In the genomic region with DNA sequence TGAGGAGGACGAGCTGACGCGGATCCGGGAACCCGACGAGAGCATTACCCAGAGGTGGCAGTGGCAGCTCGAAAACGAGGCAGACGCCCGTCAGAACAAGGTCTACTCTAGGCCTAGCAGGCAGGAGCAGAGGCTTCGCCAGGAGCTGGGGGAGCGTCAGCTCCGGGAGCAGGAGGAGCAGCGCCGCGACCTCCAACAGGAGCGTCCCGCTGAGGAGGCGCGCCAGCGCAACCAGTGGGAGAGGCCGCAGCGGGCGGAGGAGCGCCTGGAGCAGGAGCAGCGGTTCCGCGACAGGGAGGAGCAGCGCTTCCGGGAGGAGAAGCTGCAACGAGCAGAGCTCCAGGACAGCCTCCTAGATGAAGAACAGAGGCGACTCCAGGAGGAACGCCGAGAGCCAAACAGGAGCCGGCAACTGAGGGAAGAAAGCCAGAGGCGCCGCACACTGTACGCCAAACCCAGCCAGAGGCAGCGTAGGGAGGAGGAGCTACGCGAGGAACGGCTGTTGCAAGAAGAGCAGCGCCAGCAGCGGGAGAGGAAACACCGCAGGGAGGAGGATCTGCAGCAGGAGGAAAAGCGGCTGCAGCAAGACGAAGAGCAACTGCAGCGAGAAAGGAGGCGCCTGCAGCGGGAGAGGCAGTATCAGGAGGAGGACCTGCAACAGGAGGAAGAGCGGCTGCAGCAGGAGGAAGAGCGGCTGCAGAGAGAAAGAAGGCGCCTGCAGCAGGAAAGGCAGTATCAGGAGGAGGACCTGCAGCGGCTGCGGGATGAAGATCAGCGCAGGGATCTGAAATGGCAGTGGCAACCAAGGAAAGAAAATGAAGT, we compare ENCODE assay signal across 8 mouse cellular contexts. TPM values are rescaled to one million over a fixed set of nuclear protein-coding genes. Genes with fewer than 3 reads are reported as not detected.
DNase-seq lines count a peak whose midpoint lies in the region; ATAC-seq and TF ChIP-seq lines count a peak whose summit lies in the region.

No protein-coding gene starts in this region.

- no peaks in the 10 kb centered on the region for H3K9me3 ChIP-seq in forebrain, embryonic 15.5 days
- H3K9me3 ChIP-seq in liver, embryonic 15.5 days (replicated peaks): no peaks in the 10 kb centered on the region
- no peaks in the 10 kb centered on the region for H3K9me3 ChIP-seq in neural tube, embryonic 11.5 days (ENCODE audit: control insufficient read depth, low read length)

- no peak overlapping the region for H3K27ac ChIP-seq in bone marrow macrophage, adult 2 months (ENCODE audit: insufficient read depth, low read depth, low read length)
- H3K27ac ChIP-seq in forebrain, embryonic 15.5 days (replicated peaks): peak overlapping the region; percentile 60
- H3K27ac ChIP-seq in liver, embryonic 15.5 days (replicated peaks): no peak overlapping the region
- no peak overlapping the region for H3K27ac ChIP-seq in neural tube, embryonic 11.5 days (ENCODE audit: low read depth, low read length)
- H3K27ac ChIP-seq in thymus, adult 2 months (ENCODE audit: control insufficient read depth, insufficient read depth, low read length): no peak overlapping the region

- H3K4me1 ChIP-seq in bone marrow macrophage, adult 2 months (ENCODE audit: control insufficient read depth, insufficient read depth, low read length): peaks cover 6% of the 10 kb centered on the region; the same call in 1 of the 2 replicates
- peaks cover 34% of the 10 kb centered on the region for H3K4me1 ChIP-seq in forebrain, embryonic 15.5 days
- peaks cover 12% of the 10 kb centered on the region for H3K4me1 ChIP-seq in liver, embryonic 15.5 days (replicated peaks)
- peaks cover 5% of the 10 kb centered on the region; the same call in 1 of the 2 replicates for H3K4me1 ChIP-seq in neural tube, embryonic 11.5 days (ENCODE audit: control insufficient read depth, insufficient read depth, low read length)
- peaks cover 11% of the 10 kb centered on the region for H3K4me1 ChIP-seq in thymus, adult 2 months (replicated peaks; ENCODE audit: control insufficient read depth, insufficient read depth, low read length)

- H3K79me3 ChIP-seq in C2C12 (ENCODE audit: low read depth): no peaks in the 10 kb centered on the region

- no peak for TF ChIP-seq POLR2A in bone marrow macrophage, adult 2 months (IDR thresholded peaks at IDR 0.05; ENCODE audit: borderline replicate concordance, low read depth, low read length)
- TF ChIP-seq POLR2A in thymus, adult 2 months (IDR thresholded peaks at IDR 0.05; ENCODE audit: control insufficient read depth, extremely low read depth, insufficient read depth, low read length, poor library complexity): 0 out of 2 replicates have a peak, but pooled peaks have one; percentile 22

- no peaks in the 10 kb centered on the region for H3K79me2 ChIP-seq in C2C12 (ENCODE audit: control insufficient read depth, insufficient read depth)

- intact Hi-C loops in heart, postnatal 10 days (cut with DNase I): loop anchor here (2.0 kb wide), 1 partner anchor 76 kb away; the partner anchor contains the start of gene S100a11

- peak overlapping the region; percentile 47 for H3K9ac ChIP-seq in forebrain, embryonic 15.5 days (replicated peaks)
- H3K9ac ChIP-seq in liver, embryonic 15.5 days: no peak overlapping the region
- peak overlapping the region; percentile 55 for H3K9ac ChIP-seq in neural tube, embryonic 11.5 days (ENCODE audit: low read length)

- H3K4me3 ChIP-seq in C2C12 (ENCODE audit: insufficient read depth, poor library complexity, severe bottlenecking): peak overlapping the region; percentile 25
- H3K4me3 ChIP-seq in bone marrow macrophage, adult 2 months (ENCODE audit: insufficient read depth, low read length): peak overlapping the region; percentile 58
- peak overlapping the region; percentile 53 for H3K4me3 ChIP-seq in forebrain, embryonic 15.5 days
- peak overlapping the region; percentile 53 for H3K4me3 ChIP-seq in liver, embryonic 15.5 days (replicated peaks)
- H3K4me3 ChIP-seq in neural tube, embryonic 11.5 days (ENCODE audit: low read depth, low read length): peak overlapping the region; percentile 39
- H3K4me3 ChIP-seq in thymus, adult 2 months (ENCODE audit: control insufficient read depth, insufficient read depth, low read length): peak overlapping the region; percentile 37

- H3K36me3 ChIP-seq in C2C12 (ENCODE audit: control insufficient read depth, insufficient read depth): no peaks in the 10 kb centered on the region
- H3K36me3 ChIP-seq in forebrain, embryonic 15.5 days: no peaks in the 10 kb centered on the region
- H3K36me3 ChIP-seq in liver, embryonic 15.5 days (replicated peaks): no peaks in the 10 kb centered on the region
- H3K36me3 ChIP-seq in neural tube, embryonic 11.5 days (ENCODE audit: control insufficient read depth, insufficient read depth, low read length): no peaks in the 10 kb centered on the region
- H3K36me3 ChIP-seq in thymus, adult 2 months (ENCODE audit: control insufficient read depth, insufficient read depth, low read length): no peaks in the 10 kb centered on the region

- H3K27me3 ChIP-seq in C2C12 (ENCODE audit: control insufficient read depth, insufficient read depth, insufficient read length): peaks cover 17% of the 10 kb centered on the region
- H3K27me3 ChIP-seq in forebrain, embryonic 15.5 days: peaks cover 32% of the 10 kb centered on the region
- H3K27me3 ChIP-seq in liver, embryonic 15.5 days: peaks cover 75% of the 10 kb centered on the region
- H3K27me3 ChIP-seq in neural tube, embryonic 11.5 days (ENCODE audit: control insufficient read depth, insufficient read depth, low read length): peaks cover 33% of the 10 kb centered on the region
- H3K27me3 ChIP-seq in thymus, adult 2 months (ENCODE audit: control insufficient read depth, insufficient read depth, low read length): peaks cover 23% of the 10 kb centered on the region

- H3K4me2 ChIP-seq in forebrain, embryonic 15.5 days (replicated peaks): peak overlapping the region; percentile 79
- peak overlapping the region; percentile 69 for H3K4me2 ChIP-seq in liver, embryonic 15.5 days
- peak overlapping the region; percentile 86 for H3K4me2 ChIP-seq in neural tube, embryonic 11.5 days (ENCODE audit: low read depth)

- H3ac ChIP-seq in C2C12 (ENCODE audit: control insufficient read depth, insufficient read length, low read depth): peak overlapping the region; percentile 9

- no peak for TF ChIP-seq CTCF in C2C12 (IDR thresholded peaks at IDR 0.05; ENCODE audit: control insufficient read depth, insufficient read depth, insufficient read length)
- no peak for TF ChIP-seq CTCF in bone marrow macrophage, adult 2 months (IDR thresholded peaks at IDR 0.05; ENCODE audit: low read depth, low read length)
- TF ChIP-seq CTCF in thymus, adult 2 months (IDR thresholded peaks at IDR 0.05; ENCODE audit: borderline replicate concordance, control insufficient read depth, extremely low read depth, insufficient read depth, low read length, poor library complexity): no peak

- under 1% methylated on average over 56 of the region's 56 CpGs for WGBS in forebrain, embryonic 15.5 days
- under 1% methylated on average over 56 of the region's 56 CpGs for WGBS in liver, embryonic 15.5 days (ENCODE audit: insufficient replicate concordance)
- WGBS in neural tube, embryonic 11.5 days: under 1% methylated on average over 56 of the region's 56 CpGs
- WGBS in thymus, adult 2 months: 2% methylated on average over 56 of the region's 56 CpGs

- DNase-seq in heart, postnatal 10 days: peak; percentile 74 to 78
- DNase-seq in kidney, postnatal 36 days: peak; percentile 74 to 79
- peak; percentile 83 for DNase-seq in neural tube, embryonic 11.5 days (ENCODE audit: low spot score)
- DNase-seq in thymus, adult 2 months: peak; percentile 22

- peak; percentile 82 for ATAC-seq in forebrain, embryonic 15.5 days (replicated peaks)
- ATAC-seq in liver, embryonic 15.5 days (ENCODE audit: insufficient read depth): peak; percentile 51
- peak; percentile 77 for ATAC-seq in neural tube, embryonic 11.5 days (ENCODE audit: insufficient read depth, low FRiP score, low TSS enrichment)

TF ChIP-seq in C2C12, 6 proteins besides CTCF, POLR2A, EP300 and RAD21:
- TF ChIP-seq MYOG (IDR thresholded peaks at IDR 0.05; ENCODE audit: control insufficient read depth, extremely low read depth, insufficient read length) (no peak), MYOD1 (IDR thresholded peaks at IDR 0.05; ENCODE audit: control insufficient read depth, insufficient read length, low read depth) (no peak), FOSL1 (IDR thresholded peaks at IDR 0.05; ENCODE audit: insufficient read depth, low read length, poor library complexity, severe bottlenecking) (no peak)

RNA-seq across cellular contexts. Expression of gene Tchh, which starts 2.4 kb away (rescaled TPM):
- 0.04 TPM for polyA plus RNA-seq in C2C12 (2012; fragmentation: generic; extraction: Trizol)
- 0.16 and 0.19 TPM in 2 replicates for polyA plus RNA-seq in bone marrow macrophage, adult 2 months (2012; ENCODE audit: insufficient read depth, insufficient read length, missing spikeins)
- polyA plus RNA-seq in forebrain, embryonic 15.5 days (2015; fragmentation: Nextera tagmentation; extraction: Ambion mirVana): 0.52 and 0.74 TPM in 2 replicates
- under 1 TPM; 0.07 to 0.17 TPM for total RNA-seq in heart, postnatal 10 days (2021)
- polyA plus RNA-seq in liver, embryonic 15.5 days (2015; fragmentation: Nextera tagmentation; extraction: Ambion mirVana): 0.03 and 0.06 TPM in 2 replicates
- polyA plus RNA-seq in neural tube, embryonic 11.5 days (2014; fragmentation: Nextera tagmentation; extraction: Ambion mirVana): 1.1 TPM in 2 replicates
- 0.14 and 0.22 TPM in 2 replicates for polyA plus RNA-seq in thymus, adult 2 months (2012; rRNA removed)

RNA-seq across cellular contexts. Expression of gene Tchhl1, which starts 24.0 kb away (rescaled TPM):
- not detected for polyA plus RNA-seq in C2C12 (2012; fragmentation: generic; extraction: Trizol)
- not detected in 2 replicates for polyA plus RNA-seq in bone marrow macrophage, adult 2 months (2012; ENCODE audit: insufficient read depth, insufficient read length, missing spikeins)
- polyA plus RNA-seq in forebrain, embryonic 15.5 days (2015; fragmentation: Nextera tagmentation; extraction: Ambion mirVana): not detected in 2 replicates
- total RNA-seq in heart, postnatal 10 days (2021): not detected
- polyA plus RNA-seq in liver, embryonic 15.5 days (2015; fragmentation: Nextera tagmentation; extraction: Ambion mirVana): not detected in 2 replicates
- polyA plus RNA-seq in neural tube, embryonic 11.5 days (2014; fragmentation: Nextera tagmentation; extraction: Ambion mirVana): not detected in 2 replicates
- polyA plus RNA-seq in thymus, adult 2 months (2012; rRNA removed): not detected in 2 replicates

RNA-seq across cellular contexts. Expression of gene Rptn, which starts 51.1 kb away (rescaled TPM):
- not detected for polyA plus RNA-seq in C2C12 (2012; fragmentation: generic; extraction: Trizol)
- polyA plus RNA-seq in bone marrow macrophage, adult 2 months (2012; ENCODE audit: insufficient read depth, insufficient read length, missing spikeins): not detected in 2 replicates
- not detected in 2 replicates for polyA plus RNA-seq in forebrain, embryonic 15.5 days (2015; fragmentation: Nextera tagmentation; extraction: Ambion mirVana)
- total RNA-seq in heart, postnatal 10 days (2021): not detected
- polyA plus RNA-seq in liver, embryonic 15.5 days (2015; fragmentation: Nextera tagmentation; extraction: Ambion mirVana): not detected in 2 replicates
- not detected in 2 replicates for polyA plus RNA-seq in neural tube, embryonic 11.5 days (2014; fragmentation: Nextera tagmentation; extraction: Ambion mirVana)
- 1.5 and 1.6 TPM in 2 replicates for polyA plus RNA-seq in thymus, adult 2 months (2012; rRNA removed)

Comparison
In these comparisons a context has a peak if more than half of its experiments do, and no peak if none do; other contexts are left out.
1. DNase-seq: peak in every context shown above with its lines; median percentile 83 in neural tube, embryonic 11.5 days; 76 in kidney, postnatal 36 days; 76 in heart, postnatal 10 days; 22 in thymus, adult 2 months.